Mouse (Mus musculus): Measurements from ENCODE around the gene Ankrd10. TPM values are rescaled to one million over a fixed set of nuclear protein-coding genes. Genes with fewer than 3 reads are reported as not detected.

Ankrd10 gene
- polyA plus RNA-seq, 1 experiment from 2014 or later = 79.3 TPM

DNA sequence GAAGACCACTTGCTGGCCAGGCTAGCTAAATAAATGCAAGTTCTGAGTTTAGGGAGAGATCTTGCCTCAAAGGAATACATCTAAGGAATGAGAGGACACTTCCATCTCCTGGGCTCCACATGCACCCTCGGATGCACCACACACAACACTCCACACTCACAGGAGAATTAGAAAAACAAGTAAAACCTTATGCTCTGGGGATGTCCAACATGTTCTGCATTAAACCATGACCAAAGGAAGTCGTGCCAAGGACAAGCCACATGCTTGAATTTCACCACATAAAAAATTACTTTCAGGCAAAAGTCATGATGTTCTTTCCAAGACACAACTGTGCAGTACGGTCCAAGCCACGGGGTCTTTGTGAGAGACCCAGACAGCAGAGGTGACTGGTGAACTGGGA lies 43.7 kb downstream of the Ankrd10 start:
- no peaks in the 10 kb centered on the region for H3K9me3 ChIP-seq (ENCODE audit: control insufficient read depth, low read length)
- no peak overlapping the region for H3K9ac ChIP-seq (ENCODE audit: low read length)
- no peak overlapping the region for H3K4me2 ChIP-seq (ENCODE audit: low read depth, low read length)
- H3K27me3 ChIP-seq (ENCODE audit: control insufficient read depth, insufficient read depth, low read depth, low read length) = no peaks in the 10 kb centered on the region
- H3K4me1 ChIP-seq (replicated peaks; ENCODE audit: control insufficient read depth, insufficient read depth, low read length) = peaks cover 3% of the 10 kb centered on the region; the same call in 1 of the 2 replicates
- H3K36me3 ChIP-seq (ENCODE audit: control insufficient read depth, insufficient read depth, low read length) = no peaks in the 10 kb centered on the region
- H3K27ac ChIP-seq (ENCODE audit: low read length) = no peak overlapping the region
- ATAC-seq (ENCODE audit: low read depth) = no peak
- 74% methylated on average over 4 of the region's 4 CpGs for WGBS
- H3K4me3 ChIP-seq (ENCODE audit: low read length) = no peak overlapping the region

DNA sequence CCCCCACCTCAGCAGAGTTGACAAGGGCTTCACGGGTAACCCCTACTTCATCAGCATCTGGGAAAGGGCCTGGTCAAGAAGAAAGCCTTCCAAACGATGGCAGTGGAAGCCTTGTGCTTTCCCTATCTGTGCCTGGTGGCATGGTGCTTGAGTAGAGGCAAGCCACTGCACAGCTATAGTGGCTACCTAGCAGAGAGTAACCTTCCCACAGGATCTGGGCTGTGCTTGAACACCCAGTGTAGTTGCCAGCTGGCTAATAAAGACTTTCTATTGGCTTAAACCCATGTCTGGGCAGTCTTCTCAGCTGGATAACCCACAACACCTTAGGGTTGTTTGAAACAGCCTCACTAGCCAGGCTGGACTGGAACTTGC lies 49.2 kb downstream of the Ankrd10 start:
- Histone ChIP-seq H3K9me3 (ENCODE audit: control insufficient read depth, low read length) (no peaks in the 10 kb centered on the region), H3K4me3 (ENCODE audit: low read length) (no peak overlapping the region), H3K4me2 (ENCODE audit: low read depth, low read length) (no peak overlapping the region), H3K27ac (ENCODE audit: low read length) (no peak overlapping the region; the same call in 1 of the 2 replicates), H3K27me3 (ENCODE audit: control insufficient read depth, insufficient read depth, low read depth, low read length) (no peaks in the 10 kb centered on the region), H3K4me1 (replicated peaks; ENCODE audit: control insufficient read depth, insufficient read depth, low read length) (peaks cover 3% of the 10 kb centered on the region; the same call in 1 of the 2 replicates), H3K36me3 (ENCODE audit: control insufficient read depth, insufficient read depth, low read length) (no peaks in the 10 kb centered on the region), H3K9ac (ENCODE audit: low read length) (no peak overlapping the region)
- 55% methylated on average over 2 of the region's 2 CpGs for WGBS
- peak; percentile 15; the same call in 1 of the 2 replicates for ATAC-seq (ENCODE audit: low read depth)

DNA sequence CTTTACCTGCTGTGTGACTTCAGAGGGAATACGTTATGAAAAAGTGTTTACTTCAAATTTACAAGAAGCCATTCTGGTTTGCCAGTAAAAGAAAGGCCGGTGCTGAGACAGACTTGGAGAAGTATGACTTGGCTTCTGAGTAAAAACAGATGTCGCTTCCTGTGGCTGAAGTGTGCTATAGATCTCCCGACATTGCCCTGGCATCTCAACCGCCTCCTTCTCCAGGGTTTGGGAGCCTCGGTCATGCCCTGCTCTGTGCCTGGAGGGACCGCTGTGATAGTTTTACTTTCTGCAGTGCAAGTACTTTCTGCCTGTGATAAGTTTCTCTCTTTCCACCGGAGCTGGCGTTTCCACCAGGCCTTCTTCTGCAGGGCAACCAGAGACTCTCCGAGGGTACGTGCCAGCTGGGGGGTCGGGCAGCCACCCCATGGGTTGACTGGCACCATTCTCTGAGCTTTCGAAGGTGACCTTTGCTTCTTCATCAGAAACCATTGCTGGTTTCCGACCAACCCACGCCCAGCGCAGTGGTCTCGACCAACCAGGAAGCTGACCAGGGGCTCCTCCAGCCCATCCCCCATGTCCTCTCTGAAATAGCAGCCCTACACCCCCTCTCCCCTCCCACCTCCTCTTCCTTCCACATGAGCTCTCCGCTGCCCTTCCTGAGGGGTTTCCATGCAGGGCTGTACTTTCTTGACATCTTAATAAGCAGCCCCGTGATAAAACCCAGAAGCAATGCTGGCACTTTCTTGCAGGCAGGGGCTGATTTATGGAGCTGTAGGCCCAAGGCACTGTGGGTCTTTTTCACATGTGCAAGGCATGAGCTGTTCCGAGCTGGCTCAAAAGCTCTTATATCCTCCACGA lies 49.8 kb downstream of the Ankrd10 start:
- Histone ChIP-seq H3K27ac (ENCODE audit: low read length) (peak overlapping the region; percentile 53), H3K9me3 (ENCODE audit: control insufficient read depth, low read length) (no peaks in the 10 kb centered on the region), H3K4me2 (ENCODE audit: low read depth, low read length) (no peak overlapping the region; the same call in 1 of the 2 replicates), H3K9ac (ENCODE audit: low read length) (no peak overlapping the region), H3K4me1 (replicated peaks; ENCODE audit: control insufficient read depth, insufficient read depth, low read length) (peaks cover 3% of the 10 kb centered on the region; the same call in 1 of the 2 replicates), H3K4me3 (ENCODE audit: low read length) (no peak overlapping the region), H3K36me3 (ENCODE audit: control insufficient read depth, insufficient read depth, low read length) (no peaks in the 10 kb centered on the region), H3K27me3 (ENCODE audit: control insufficient read depth, insufficient read depth, low read depth, low read length) (no peaks in the 10 kb centered on the region)
- 58% methylated on average over 21 of the region's 21 CpGs for WGBS
- peak; percentile 77 for ATAC-seq (ENCODE audit: low read depth)

DNA sequence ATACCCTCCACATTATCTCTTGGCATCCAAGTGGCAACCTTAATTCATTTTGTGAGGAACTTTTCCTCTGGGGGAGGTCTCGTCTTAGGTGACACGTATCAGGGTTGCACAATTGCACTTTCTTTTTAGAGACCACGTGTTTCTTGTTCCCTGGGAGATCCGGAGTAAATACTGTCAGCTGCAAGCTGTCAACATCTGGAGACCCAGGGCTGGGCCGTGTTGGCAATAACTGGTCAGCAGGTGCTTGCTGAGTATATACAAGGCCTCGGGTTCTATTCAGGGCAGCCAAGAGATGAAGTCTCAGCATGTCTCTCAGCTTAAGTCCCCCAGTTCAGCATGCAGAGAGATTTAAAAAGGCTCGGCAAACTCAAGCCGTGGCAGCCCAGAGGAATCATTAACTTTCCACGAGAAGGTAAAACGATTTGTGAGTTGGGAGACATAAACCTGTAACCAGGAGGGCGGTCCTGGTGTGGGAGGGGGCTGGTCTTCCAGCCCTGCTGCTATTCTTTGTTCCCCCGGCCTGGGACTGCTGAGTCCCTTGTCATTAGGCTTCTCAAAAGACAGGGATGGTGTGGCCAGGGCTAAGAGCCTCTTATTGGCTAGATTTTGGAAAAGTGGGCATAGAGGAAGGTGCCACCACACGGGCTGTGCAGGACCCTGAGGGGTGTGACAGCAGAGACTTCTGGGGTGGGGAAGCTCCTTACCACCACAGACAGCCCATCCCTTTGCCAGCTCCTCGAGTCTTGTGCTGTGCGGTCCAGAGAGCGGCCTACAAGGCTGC lies 59.8 kb downstream of the Ankrd10 start:
- no peaks in the 10 kb centered on the region for H3K4me1 ChIP-seq (replicated peaks; ENCODE audit: control insufficient read depth, insufficient read depth, low read length)
- 52% methylated on average over 16 of the region's 16 CpGs for WGBS
- H3K4me2 ChIP-seq (ENCODE audit: low read depth, low read length) = no peak overlapping the region
- H3K4me3 ChIP-seq (ENCODE audit: low read length) = no peak overlapping the region
- H3K36me3 ChIP-seq (ENCODE audit: control insufficient read depth, insufficient read depth, low read length) = no peaks in the 10 kb centered on the region
- no peaks in the 10 kb centered on the region for H3K9me3 ChIP-seq (ENCODE audit: control insufficient read depth, low read length)
- peak; percentile 57; the same call in 1 of the 2 replicates for ATAC-seq (ENCODE audit: low read depth)
- no peaks in the 10 kb centered on the region for H3K27me3 ChIP-seq (ENCODE audit: control insufficient read depth, insufficient read depth, low read depth, low read length)
- H3K27ac ChIP-seq (ENCODE audit: low read length) = no peak overlapping the region
- H3K9ac ChIP-seq (ENCODE audit: low read length) = no peak overlapping the region

DNA sequence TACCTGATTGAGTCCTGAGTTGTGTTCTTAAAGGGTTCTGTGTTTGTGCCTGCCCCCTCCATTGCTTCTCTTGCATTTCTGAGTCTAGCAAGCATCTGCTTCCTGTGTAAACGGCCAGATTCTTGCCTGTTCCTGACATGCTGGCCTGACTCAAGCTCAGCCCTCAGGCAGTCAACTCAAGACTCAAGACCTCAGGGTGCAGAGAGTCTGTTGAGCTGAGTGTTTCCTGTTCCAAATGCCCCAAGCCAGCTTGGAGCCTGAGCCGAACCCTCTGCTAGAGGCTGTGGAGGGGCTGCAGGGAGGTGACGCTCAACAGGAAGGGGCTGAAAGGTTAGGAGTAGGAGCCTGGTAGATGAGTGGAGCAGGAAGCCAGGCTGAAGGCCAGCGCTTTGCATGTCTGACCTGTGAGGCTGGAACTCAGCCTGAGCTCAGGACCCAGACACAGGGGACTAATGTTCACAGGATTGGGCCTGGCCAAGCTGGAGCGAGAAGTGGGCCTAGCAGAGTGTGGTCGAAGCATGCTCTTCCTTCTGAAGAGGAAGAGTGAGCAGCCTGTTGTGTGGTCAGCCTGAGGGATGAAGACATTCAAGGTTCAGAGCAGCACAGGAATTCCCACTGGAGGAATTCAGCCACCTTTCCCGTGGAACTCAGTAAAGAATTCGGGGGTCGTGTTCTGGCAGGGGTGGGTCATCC lies 60.5 kb downstream of the Ankrd10 start:
- Histone ChIP-seq H3K9me3 (ENCODE audit: control insufficient read depth, low read length) (no peaks in the 10 kb centered on the region), H3K4me1 (replicated peaks; ENCODE audit: control insufficient read depth, insufficient read depth, low read length) (no peaks in the 10 kb centered on the region), H3K27me3 (ENCODE audit: control insufficient read depth, insufficient read depth, low read depth, low read length) (no peaks in the 10 kb centered on the region), H3K4me3 (ENCODE audit: low read length) (no peak overlapping the region), H3K27ac (ENCODE audit: low read length) (no peak overlapping the region), H3K4me2 (ENCODE audit: low read depth, low read length) (no peak overlapping the region), H3K9ac (ENCODE audit: low read length) (no peak overlapping the region), H3K36me3 (ENCODE audit: control insufficient read depth, insufficient read depth, low read length) (no peaks in the 10 kb centered on the region)
- 48% methylated on average over 9 of the region's 9 CpGs for WGBS
- 0 out of 2 replicates have a peak, but pooled peaks have one; percentile 24 for ATAC-seq (ENCODE audit: low read depth)

DNA sequence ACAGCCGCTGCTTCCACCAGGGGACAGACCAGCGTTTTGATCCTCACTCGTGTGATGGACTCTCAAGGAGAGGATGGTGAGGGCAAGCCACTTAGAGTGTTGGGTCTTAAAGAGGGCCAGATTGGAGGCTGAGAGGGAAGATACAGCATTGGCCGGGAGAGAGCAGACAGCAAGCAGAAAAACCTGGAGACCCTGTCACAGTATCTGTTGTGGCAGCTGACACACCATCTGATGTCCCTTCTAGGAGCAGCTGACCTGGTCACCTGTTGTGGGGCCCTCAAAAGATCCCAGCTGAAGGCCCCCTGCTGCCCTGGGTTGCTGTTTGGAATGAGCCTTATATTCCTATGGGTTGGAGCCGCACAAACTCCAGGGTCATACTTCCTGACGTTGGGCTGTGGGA lies 63.1 kb downstream of the Ankrd10 start:
- Histone ChIP-seq H3K9me3 (ENCODE audit: control insufficient read depth, low read length) (no peaks in the 10 kb centered on the region), H3K4me1 (replicated peaks; ENCODE audit: control insufficient read depth, insufficient read depth, low read length) (no peaks in the 10 kb centered on the region), H3K27me3 (ENCODE audit: control insufficient read depth, insufficient read depth, low read depth, low read length) (no peaks in the 10 kb centered on the region), H3K27ac (ENCODE audit: low read length) (no peak overlapping the region), H3K9ac (ENCODE audit: low read length) (no peak overlapping the region), H3K36me3 (ENCODE audit: control insufficient read depth, insufficient read depth, low read length) (peaks cover 5% of the 10 kb centered on the region; the same call in 1 of the 2 replicates), H3K4me3 (ENCODE audit: low read length) (no peak overlapping the region), H3K4me2 (ENCODE audit: low read depth, low read length) (no peak overlapping the region)
- WGBS = 67% methylated on average over 6 of the region's 6 CpGs
- ATAC-seq (ENCODE audit: low read depth) = no peak

DNA sequence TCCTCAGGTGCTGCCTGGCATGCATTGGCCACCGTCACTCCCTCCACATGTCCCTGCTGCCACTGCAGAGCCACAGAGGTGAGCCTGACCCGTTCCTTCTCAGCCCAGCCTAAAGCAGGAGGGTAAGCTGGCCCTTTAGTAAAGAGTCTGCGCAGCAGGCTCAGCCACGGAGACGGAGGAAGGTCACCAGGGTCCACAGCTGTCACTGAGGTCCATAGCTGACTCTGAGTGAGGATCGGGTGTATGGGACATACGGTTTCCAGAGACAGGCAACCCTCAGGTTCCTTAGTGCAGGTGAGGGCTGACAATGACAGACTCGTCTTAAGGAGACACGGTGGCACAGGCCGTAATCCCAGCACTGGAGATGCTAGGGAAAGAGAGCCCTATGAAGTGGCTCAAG lies 63.6 kb downstream of the Ankrd10 start:
- Histone ChIP-seq H3K27me3 (ENCODE audit: control insufficient read depth, insufficient read depth, low read depth, low read length) (no peaks in the 10 kb centered on the region), H3K9ac (ENCODE audit: low read length) (no peak overlapping the region), H3K4me3 (ENCODE audit: low read length) (no peak overlapping the region), H3K4me2 (ENCODE audit: low read depth, low read length) (no peak overlapping the region), H3K27ac (ENCODE audit: low read length) (no peak overlapping the region), H3K36me3 (ENCODE audit: control insufficient read depth, insufficient read depth, low read length) (peaks cover 6% of the 10 kb centered on the region), H3K4me1 (replicated peaks; ENCODE audit: control insufficient read depth, insufficient read depth, low read length) (no peaks in the 10 kb centered on the region), H3K9me3 (ENCODE audit: control insufficient read depth, low read length) (no peaks in the 10 kb centered on the region)
- ATAC-seq (ENCODE audit: low read depth) = no peak
- 82% methylated on average over 10 of the region's 10 CpGs for WGBS

DNA sequence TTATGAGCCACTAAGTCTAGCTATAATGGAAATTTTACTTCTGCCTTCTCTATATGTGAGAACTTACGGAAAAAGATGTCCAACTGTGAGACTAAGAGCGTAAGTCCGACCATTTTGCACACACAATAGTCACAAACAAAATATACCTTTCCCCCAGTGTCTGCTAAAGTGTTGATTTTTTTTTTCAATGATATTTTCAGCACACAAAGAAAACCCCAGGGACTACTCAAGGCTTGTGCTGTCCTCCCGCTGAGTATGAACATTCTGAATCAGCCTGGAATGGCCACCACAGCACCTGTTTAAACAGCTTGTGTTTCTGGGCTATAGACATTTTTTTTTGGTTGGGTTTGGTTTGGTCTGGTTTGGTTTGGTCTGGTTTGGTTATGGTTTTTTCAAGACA lies 64.8 kb downstream of the Ankrd10 start:
- H3K9ac ChIP-seq (ENCODE audit: low read length) = no peak overlapping the region
- 90% methylated on average over 4 of the region's 4 CpGs for WGBS
- no peak overlapping the region for H3K4me2 ChIP-seq (ENCODE audit: low read depth, low read length)
- H3K9me3 ChIP-seq (ENCODE audit: control insufficient read depth, low read length) = no peaks in the 10 kb centered on the region
- H3K27me3 ChIP-seq (ENCODE audit: control insufficient read depth, insufficient read depth, low read depth, low read length) = no peaks in the 10 kb centered on the region
- no peaks in the 10 kb centered on the region for H3K4me1 ChIP-seq (replicated peaks; ENCODE audit: control insufficient read depth, insufficient read depth, low read length)
- ATAC-seq (ENCODE audit: low read depth) = no peak
- H3K36me3 ChIP-seq (ENCODE audit: control insufficient read depth, insufficient read depth, low read length) = peaks cover 12% of the 10 kb centered on the region
- H3K4me3 ChIP-seq (ENCODE audit: low read length) = no peak overlapping the region
- H3K27ac ChIP-seq (ENCODE audit: low read length) = no peak overlapping the region
